Comparison of ENCODE assay signal across 20 mouse cellular contexts in genomic region chr9:23305681-23306080, GRCm38 (mm10).
DNase-seq lines count a peak whose midpoint lies in the region; ATAC-seq lines count a peak whose summit lies in the region.
"Had no signal": no experiment of that assay in that cellular context is flagged by ENCODE, and none has a peak within 500 bp of the region (broad histone marks: within the 10 kb centered on the region; RNA-seq: fewer than 3 reads in every experiment).

No protein-coding gene starts in this region.

- H3K36me3 ChIP-seq in kidney, embryonic 16.5 days (ENCODE audit: insufficient read depth, low read length), result no peaks in the 10 kb centered on the region
- H3K36me3 ChIP-seq: heart, embryonic 13.5 days; lung, embryonic 15.5 days; midbrain, embryonic 15.5 days had no signal

- ATAC-seq in kidney, embryonic 16.5 days (ENCODE audit: low FRiP score, low TSS enrichment), result no peak
- ATAC-seq: midbrain, embryonic 15.5 days had no signal

- no peak overlapping the region for H3K27ac ChIP-seq in kidney, embryonic 16.5 days (ENCODE audit: low read length)
- H3K27ac ChIP-seq: heart, embryonic 13.5 days; hindbrain, embryonic 14.5 days; lung, embryonic 15.5 days; midbrain, embryonic 15.5 days had no signal

- no peak overlapping the region for H3K4me2 ChIP-seq in kidney, embryonic 16.5 days (replicated peaks; ENCODE audit: low read depth, low read length)
- H3K4me2 ChIP-seq: heart, embryonic 13.5 days; hindbrain, embryonic 14.5 days; lung, embryonic 15.5 days; midbrain, embryonic 15.5 days had no signal

- DNase-seq in kidney, adult 18-20 months, result peak; percentile 9
- DNase-seq in lung, adult 18-20 months, result peak; percentile 9 to 23
- no peak for DNase-seq in lung, postnatal 25 days (ENCODE audit: low spot score)
- DNase-seq in kidney, postnatal 14 days, result peak; percentile 6
- peak; percentile 25 for DNase-seq in skeletal muscle tissue, adult 2 months (ENCODE audit: low read depth, low spot score)
- no peak for DNase-seq in cerebellum, adult 11-12 months
- DNase-seq: cerebellum, postnatal 25 days; embryo, embryonic 11 days; heart, adult 18-20 months; heart, postnatal 36 days; liver; spleen, adult 18-20 months; thymus, postnatal 36 days had no signal

- no peak overlapping the region for H3K4me3 ChIP-seq in kidney, embryonic 16.5 days (ENCODE audit: low read length)
- H3K4me3 ChIP-seq: heart, embryonic 13.5 days; lung, embryonic 15.5 days; megakaryocyte, embryonic 14.5 days; midbrain, embryonic 15.5 days; myocyte had no signal

- WGBS in kidney, embryonic 16.5 days, result 45% methylated on average over 4 of the region's 4 CpGs

- no peaks in the 10 kb centered on the region for H3K27me3 ChIP-seq in kidney, embryonic 16.5 days (ENCODE audit: insufficient read depth, low read length)
- H3K27me3 ChIP-seq: heart, embryonic 13.5 days; lung, embryonic 15.5 days; megakaryocyte, embryonic 14.5 days; midbrain, embryonic 15.5 days had no signal

- no peaks in the 10 kb centered on the region for H3K4me1 ChIP-seq in kidney, embryonic 16.5 days (ENCODE audit: insufficient read depth, low read length)
- H3K4me1 ChIP-seq: lung, embryonic 15.5 days; megakaryocyte, embryonic 14.5 days; midbrain, embryonic 15.5 days had no signal

- H3K9ac ChIP-seq in kidney, embryonic 16.5 days (replicated peaks; ENCODE audit: low read length), result no peak overlapping the region
- H3K9ac ChIP-seq: heart, embryonic 13.5 days; hindbrain, embryonic 14.5 days; lung, embryonic 15.5 days; midbrain, embryonic 15.5 days had no signal

- no peaks in the 10 kb centered on the region for H3K9me3 ChIP-seq in kidney, embryonic 16.5 days (ENCODE audit: low read length)
- H3K9me3 ChIP-seq: heart, embryonic 13.5 days; lung, embryonic 15.5 days; megakaryocyte, embryonic 14.5 days; midbrain, embryonic 15.5 days had no signal

Comparison
In these comparisons a context has a peak if more than half of its experiments do, and no peak if none do; other contexts are left out.
1. DNase-seq: peak in kidney, adult 18-20 months (single experiment), lung, adult 18-20 months (2 of 2), kidney, postnatal 14 days (single experiment) and skeletal muscle tissue, adult 2 months (single experiment); none in lung, postnatal 25 days (single experiment) and cerebellum, adult 11-12 months (single experiment).